Mouse (Mus musculus) adrenal gland, adult 18-20 months (tissue): ENCODE measurements around the gene Ankrd11. TPM values are rescaled to one million over a fixed set of nuclear protein-coding genes. Genes with fewer than 3 reads are reported as not detected.

Experiments used
- DNase-seq, 2 experiments: peaks; one replicate each; pipeline ENCODE4 v3.0.0; 2021 to 2022; ENCODE audit warnings: low spot score in 2 of 2
- total RNA-seq, 2 experiments: library from RNA; stranded (reverse); gene quantifications; 1 replicate in 1 of 2; 2 replicates in 1 of 2; pipeline ENCODE4 v1.2.3; 2021

The Ankrd11 gene
- total RNA-seq, 2 experiments from 2014 or later, result 69.1 to 93.7 TPM

DNA sequence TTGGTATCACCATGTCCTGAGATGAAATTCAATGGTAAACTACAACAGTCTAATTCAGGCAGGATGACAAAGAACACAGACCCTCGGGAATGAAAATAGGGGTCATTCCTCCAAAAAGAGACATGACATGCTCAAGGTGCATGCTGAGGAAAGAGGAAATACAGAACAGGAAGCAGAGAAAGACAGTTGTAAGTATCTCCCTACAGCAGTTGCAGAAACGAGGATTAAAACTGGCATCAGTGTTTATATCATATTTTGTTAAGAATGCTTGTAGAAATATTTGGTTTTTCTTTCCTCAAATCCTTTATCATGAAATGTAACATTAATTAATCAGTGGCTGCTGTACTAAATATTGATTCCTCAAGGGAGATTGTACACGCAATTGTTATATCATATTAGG lies 75.4 kb downstream of the Ankrd11 start:
- DNase-seq, result no peak

GRCm38 (mm10) chr8:122962046-122962445 lies 80.0 kb downstream of the Ankrd11 start:
- no peak for DNase-seq

DNA sequence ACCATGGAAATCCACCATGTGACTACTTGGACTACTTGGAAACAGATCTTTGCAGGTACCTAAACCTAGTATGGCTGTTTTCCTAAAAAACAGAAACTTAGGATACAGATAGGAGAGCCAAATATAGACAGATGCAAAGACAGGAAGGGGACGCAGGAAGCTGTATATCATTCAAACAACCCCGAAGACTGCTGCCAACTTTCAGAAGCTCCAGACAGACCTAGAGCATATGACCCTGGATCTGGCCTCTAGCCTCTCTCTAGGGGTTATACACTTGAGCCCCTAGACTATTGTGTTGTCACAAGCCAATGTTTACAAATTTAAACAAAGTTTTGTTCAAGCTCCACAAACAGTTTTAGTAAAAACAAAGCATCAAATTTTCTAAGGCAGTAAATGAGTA lies 80.6 kb downstream of the Ankrd11 start:
- no peak for DNase-seq

DNA sequence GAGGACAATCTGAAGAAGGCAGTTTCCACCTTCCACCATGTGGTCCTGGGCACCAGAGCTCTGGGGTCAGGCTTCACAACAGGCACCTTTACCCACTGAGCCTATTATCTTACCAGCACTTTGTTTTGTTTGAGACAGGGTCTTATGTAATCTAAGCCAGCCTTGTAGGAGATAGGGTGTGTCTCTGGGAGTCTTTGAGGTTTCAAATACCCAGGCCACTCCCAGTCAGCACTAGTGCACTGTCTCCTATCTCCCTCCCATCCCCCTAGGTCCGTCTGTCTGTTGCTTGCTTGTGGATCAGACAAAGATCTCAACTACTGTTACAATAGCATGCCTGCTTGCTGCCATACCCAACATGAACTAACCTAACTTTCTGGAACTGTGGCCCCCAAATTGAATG lies 81.1 kb downstream of the Ankrd11 start:
- no peak for DNase-seq

DNA sequence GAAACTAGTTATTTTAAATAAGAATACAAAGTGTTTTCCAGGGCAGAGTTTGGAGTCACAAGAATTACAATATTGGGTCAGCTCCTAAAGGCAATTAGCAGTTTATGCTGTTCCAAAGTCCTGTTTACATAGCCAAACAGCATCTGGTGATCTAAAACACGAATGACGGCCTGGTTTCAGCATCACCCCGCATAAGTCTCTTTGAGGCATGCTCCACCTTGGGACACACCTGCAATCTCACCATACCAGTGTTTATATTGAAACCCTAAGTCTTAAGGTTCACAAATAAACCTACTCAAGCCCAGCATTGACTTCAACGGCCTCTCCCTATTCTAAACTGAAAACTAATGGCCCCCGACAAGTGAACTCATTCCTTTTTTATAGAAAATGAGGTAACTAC lies 81.8 kb downstream of the Ankrd11 start:
- DNase-seq, result no peak

- no peak for DNase-seq
Observed at GRCm38 (mm10) chr8:122955997-122956396, 86.1 kb downstream of the Ankrd11 start.

- no peak for DNase-seq
Observed at GRCm38 (mm10) chr8:122955195-122955594, 86.9 kb downstream of the Ankrd11 start.

DNA sequence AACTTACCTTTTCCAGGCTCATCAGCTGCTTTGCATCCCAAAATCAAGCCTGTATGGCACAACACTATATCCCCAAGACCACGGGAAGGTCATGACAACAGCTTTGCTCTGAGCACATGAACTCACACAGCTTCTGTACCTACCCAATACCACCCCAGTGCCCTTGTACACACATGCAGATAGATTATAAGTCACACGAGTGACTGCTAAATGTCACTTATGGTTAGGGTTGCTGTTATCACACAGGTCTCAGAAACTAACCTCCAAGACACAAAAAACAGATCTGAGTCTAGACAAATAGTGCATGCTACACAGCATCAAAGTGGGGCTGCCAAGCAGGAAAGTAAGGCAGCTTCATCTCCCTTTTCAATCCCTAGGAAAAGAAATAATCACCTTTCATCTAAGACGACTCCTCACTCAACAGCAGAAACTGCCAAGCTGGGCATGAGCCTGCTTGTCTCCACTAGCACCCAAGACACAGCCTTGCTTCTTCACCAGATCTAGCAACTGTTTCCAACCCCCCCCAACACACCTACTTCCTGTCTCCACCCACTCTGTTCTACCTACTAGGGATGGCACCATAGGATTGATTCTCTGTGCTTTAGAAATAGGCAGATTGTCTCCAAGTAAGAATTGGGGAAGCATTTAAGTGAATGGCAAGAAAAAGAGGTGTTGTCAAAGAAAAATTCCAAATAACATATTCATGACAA lies 87.8 kb downstream of the Ankrd11 start:
- DNase-seq, result no peak

- no peak for DNase-seq
Observed at GRCm38 (mm10) chr8:122953028-122953427, 89.0 kb downstream of the Ankrd11 start.

- no peak for DNase-seq
Observed at GRCm38 (mm10) chr8:122951456-122951855, 90.6 kb downstream of the Ankrd11 start.

DNA sequence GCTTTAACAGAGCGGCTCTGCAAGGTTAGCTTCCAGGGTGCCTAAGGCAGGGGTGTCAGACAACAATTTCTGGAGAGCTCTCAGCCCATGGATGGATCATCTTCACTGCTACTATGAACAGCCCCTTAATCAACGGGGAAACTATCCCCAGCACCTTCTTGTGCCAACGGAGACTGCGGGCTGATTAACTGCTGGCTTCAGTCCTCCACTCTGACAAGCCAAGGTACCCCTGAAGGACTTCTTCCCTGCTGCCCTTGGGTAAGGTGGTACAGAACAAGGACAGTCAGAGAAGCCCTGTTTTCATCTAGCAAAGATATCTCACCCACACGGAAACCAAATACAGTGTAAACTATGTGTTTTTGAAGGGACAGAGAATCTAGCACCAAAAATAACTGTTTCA lies 92.4 kb downstream of the Ankrd11 start:
- no peak for DNase-seq

DNA sequence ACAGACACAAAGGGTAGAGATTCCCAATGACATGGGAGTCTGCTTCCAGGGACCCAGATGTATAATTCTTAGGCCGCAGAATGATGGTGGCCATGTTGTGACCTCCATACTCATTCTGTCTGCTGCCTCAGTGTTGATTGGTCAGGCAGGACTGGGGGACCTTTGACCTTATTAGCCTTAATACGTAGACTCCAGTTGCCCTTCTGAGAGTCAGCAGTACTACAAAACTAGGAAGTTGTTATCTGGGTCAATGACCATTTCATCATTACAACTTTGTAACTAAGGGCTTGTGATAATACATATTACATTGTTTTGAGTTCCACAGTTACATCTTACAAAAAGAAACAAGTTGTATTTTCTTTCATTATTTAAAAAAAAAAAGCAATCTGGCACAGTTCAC lies 96.3 kb downstream of the Ankrd11 start:
- DNase-seq, result no peak

DNA sequence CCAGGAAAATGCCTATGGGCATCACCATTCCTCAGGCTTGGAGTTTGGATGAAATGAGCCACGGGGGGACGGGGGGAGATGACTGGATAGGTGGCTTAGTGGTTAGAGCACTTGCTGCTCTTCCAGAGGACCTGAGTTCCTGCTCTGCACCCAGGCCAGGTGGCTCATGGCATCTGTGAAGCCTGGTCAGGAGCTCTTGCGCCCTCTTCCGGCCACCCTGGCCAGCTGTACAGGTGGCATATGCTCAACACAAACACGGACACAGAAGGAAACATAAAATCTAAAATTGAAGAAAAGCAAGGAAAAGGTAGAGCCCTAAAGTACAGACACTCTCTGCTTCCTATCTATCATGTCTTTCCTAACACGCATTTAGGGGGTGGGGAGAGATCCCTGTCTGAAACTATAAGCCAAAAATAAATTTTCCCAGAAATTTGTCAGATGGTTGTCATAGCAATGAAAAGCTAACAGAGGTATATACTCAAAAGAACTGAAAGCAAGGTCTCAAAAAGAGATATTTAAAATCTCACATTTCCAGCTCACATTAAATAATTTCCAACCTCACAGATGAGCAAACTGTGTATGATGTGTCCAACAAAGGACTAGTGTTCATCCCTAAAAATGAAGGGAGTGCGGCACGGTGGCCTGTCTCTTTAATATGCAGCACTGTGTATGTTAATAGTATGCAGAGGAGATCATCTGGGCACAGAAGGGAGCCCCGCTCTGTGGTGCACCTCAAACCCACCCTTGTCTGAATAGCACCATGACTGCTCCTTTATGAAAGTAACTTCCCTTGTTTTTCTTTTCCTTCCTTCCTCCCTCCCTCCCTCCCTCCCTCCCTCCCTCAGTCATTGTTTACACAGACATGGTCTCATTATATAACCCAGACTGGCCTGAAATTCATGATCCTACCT lies 99.0 kb downstream of the Ankrd11 start:
- DNase-seq, result no peak

- no peak for DNase-seq
Observed at GRCm38 (mm10) chr8:122938591-122938990, 103.5 kb downstream of the Ankrd11 start.

DNA sequence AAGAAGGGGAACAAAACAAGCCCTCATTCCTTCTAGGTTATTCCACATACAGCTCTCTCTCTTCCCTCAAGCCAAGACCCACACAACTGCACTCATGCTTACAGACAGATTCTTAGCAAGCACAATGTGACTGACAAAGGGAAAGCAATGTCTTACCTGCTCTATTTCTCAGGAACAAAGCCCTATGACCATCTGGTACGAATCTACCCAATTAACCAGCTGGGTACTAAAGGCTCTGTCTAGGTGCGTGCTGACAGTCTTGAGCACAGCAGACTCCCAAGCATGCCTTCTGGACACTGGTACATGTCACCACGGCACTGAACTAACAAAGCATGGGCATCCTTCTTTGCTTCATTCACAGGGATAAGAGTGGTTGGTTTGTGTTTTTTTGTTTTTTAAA lies 103.9 kb downstream of the Ankrd11 start:
- no peak for DNase-seq

DNA sequence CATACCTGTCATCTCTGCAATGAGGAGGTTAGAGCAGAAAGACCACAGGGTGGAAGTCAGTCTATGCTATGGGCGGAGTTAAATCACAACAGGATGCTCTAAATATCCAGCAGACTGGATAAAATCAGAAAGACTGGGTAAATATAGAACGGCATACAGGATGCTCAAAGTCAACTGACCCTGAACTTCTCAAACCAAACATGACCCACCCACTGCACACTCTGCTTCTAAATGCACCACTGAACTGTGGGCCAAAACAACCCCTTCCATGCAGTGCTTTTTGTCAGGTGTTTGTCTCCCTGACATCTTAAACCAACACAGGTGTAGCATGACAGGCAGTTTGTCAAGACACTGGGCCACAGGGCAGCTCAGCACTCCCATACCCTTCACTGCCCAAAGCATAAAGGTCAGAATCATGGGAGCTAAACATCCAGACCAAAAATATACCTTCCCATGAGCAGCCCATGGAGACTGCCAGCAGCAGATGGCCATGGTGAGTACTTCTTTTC lies 104.5 kb downstream of the Ankrd11 start:
- DNase-seq, result no peak

DNA sequence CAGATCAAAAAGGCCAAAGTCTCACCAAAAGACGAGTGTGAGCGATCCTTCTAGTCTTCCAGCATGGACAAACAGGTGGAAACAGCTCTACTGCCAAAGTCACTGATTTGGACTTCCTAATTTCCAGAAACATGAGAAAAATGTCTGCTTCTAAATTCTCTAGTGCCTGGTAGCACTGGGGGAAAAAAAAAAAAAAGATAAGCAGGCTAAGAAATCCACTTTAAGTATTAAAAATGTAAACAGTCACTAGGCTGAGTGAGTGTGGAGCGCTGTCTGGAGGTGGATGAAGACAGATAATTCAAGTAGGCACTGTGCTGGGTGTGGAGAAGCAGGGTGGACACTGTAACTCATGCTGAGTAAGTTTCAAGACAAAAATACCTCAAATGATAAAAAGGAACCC lies 106.2 kb downstream of the Ankrd11 start:
- DNase-seq, result no peak

DNA sequence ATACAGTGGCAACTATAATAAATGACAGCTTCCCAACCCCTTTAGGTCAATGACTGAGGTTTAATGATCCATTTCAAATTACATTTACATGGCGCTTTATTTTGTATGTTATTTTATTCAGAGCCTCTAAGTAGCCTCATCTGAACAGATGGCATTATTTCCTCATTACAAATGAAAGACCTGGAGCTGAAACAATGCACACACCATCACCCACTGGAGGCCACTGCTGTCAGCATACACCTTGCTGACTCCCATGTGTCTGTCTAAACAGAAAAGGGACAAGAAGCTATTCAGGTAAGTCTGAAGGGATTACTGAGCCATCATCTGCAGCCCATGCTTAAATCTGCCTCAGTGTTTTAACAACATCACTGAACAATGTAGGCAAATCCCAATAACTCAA lies 107.0 kb downstream of the Ankrd11 start:
- DNase-seq, result no peak

GRCm38 (mm10) chr8:122933973-122934372 lies 108.1 kb downstream of the Ankrd11 start:
- no peak for DNase-seq

DNA sequence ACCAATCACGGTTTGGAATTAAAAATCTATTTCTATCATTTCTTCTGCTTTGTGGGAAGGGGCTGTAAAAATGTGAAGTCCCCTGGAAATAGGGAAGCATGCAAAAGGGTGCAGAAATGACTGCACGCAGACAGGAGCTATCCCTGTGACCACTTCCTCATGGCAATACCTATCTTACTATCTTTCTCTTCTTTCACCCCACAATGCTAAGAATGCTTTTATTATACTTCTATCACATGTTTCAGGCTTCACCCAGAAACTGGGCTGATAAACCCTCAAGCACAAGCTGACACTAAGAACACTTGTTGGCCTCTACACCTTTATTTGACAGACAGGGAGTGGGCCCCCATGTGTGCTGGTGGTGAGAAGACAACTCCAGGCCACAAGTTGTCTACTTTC lies 109.5 kb downstream of the Ankrd11 start:
- no peak for DNase-seq

GRCm38 (mm10) chr8:122931834-122932560 lies 110.1 kb downstream of the Ankrd11 start:
- DNase-seq, result no peak
